Mouse (Mus musculus) neural tube, embryonic 10.5 days (tissue): ENCODE results near the gene Bmp6.

Experiments used
- DNase-seq: peaks from one replicate; pipeline ENCODE4 v3.0.0-alpha.2; 2017; ENCODE audit warnings: low spot score; ENCODE audit errors: extremely low spot score

Bmp6 gene

GRCm38 (mm10) chr13:38344713-38345430 is at the start of gene Bmp6:
Bmp6 (plus strand) TSS chr13:38345107.
- DNase-seq: peak; percentile 79

- DNase-seq: no peak
Observed at GRCm38 (mm10) chr13:38296166-38296565, 48.7 kb upstream of the Bmp6 start.

- DNase-seq: no peak
Observed at GRCm38 (mm10) chr13:38296601-38297000, 48.3 kb upstream of the Bmp6 start.

- DNase-seq: no peak
Observed at GRCm38 (mm10) chr13:38311125-38311524, 33.8 kb upstream of the Bmp6 start.

- no peak for DNase-seq
Observed at GRCm38 (mm10) chr13:38312357-38313040, 32.4 kb upstream of the Bmp6 start.

DNA sequence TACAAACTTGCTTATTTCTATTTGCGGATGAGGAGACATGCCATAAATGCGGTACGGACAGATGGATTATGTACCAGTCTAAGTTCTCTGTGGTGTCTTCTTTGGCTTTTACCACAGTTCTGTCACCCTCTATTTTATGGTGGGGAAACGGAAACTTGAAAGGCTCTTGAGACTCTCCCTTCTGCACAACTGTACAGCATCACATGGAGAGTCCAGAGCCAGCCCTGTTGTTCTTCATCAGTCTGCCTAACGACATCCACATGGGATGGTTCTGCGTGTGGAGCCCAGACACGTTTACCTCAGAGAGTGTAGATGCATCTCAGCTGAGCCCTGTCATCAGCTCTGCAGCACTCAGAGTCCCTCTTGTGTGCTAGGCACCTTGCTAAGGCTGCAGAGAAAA is 30.3 kb upstream of the Bmp6 start:
- DNase-seq: no peak

GRCm38 (mm10) chr13:38318418-38318817 is 26.5 kb upstream of the Bmp6 start:
- no peak for DNase-seq

- DNase-seq: peak; percentile 18
Observed at GRCm38 (mm10) chr13:38320354-38320753, 24.6 kb upstream of the Bmp6 start.

GRCm38 (mm10) chr13:38324452-38324851 is 20.5 kb upstream of the Bmp6 start:
- DNase-seq: no peak

DNA sequence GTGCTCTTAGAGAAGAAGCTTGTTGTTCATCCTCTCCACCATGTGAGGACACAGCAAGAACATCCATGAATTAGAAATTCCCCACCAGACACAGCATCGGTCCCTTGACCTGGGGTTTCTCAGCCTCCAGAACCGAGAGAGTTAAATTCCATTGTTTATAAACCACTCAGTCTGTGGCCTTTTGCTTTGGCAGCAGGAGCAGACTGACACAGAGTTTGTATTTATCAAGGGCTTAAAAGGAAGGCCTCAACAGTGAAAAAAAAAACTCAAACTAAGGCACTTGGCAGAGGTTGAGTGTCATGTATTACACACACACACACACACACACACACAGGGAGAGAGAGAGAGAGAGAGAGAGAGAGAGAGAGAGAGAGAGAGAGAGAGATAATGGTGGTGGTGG is 17.5 kb upstream of the Bmp6 start:
- no peak for DNase-seq

DNA sequence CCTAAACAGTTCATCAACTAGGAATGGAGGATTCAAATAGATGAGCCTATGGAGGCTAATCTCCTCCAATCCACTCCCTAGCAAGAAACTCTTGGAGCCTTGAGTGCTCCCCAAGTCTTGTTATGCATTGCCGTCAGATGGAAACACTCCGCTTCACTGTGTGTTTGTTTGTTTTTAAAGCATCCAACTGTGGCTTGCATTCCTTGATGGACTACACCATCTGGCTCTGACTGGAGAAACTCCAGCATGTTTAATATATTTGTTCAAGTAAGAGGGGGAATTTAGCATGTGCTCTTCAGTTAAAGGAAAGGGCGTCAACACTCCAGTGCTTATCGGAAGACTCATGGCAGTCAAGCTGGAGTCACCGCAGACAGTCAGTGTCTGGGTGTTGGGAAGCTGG is 11.4 kb upstream of the Bmp6 start:
- DNase-seq: no peak

- DNase-seq: peak; percentile 58
Observed at GRCm38 (mm10) chr13:38342598-38342997, 2.3 kb upstream of the Bmp6 start.

GRCm38 (mm10) chr13:38343202-38343601 is 1.7 kb upstream of the Bmp6 start:
- DNase-seq: no peak

GRCm38 (mm10) chr13:38345431-38345820 is 519 bp downstream of the Bmp6 start:
- DNase-seq: no peak

DNA sequence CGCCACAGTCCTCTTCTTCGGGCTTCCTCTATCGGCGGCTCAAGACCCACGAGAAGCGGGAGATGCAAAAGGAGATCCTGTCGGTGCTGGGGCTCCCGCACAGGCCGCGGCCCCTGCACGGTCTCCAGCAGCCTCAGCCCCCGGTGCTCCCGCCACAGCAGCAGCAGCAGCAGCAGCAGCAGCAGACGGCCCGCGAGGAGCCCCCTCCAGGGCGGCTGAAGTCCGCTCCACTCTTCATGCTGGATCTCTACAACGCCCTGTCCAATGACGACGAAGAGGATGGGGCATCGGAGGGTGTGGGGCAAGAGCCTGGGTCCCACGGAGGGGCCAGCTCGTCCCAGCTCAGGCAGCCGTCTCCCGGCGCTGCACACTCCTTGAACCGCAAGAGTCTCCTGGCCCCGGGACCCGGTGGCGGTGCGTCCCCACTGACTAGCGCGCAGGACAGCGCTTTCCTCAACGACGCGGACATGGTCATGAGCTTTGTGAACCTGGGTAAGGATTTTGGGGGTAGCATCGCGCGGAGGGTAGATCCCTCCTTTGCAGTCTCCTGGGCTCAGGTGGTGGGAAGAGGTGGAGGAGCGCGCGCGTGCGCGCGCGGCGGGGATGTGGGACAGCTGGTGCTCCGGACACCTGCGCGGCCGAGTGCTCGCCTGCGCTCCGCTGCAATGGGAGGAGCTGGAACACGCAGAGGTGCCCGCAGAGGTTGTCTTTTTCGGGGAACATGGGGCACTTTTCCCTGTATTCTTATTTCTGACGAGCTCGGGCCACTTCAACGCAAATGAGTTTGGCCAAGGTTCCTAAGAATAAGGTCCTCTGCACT is 1.4 kb downstream of the Bmp6 start:
- peak; percentile 69 for DNase-seq

DNA sequence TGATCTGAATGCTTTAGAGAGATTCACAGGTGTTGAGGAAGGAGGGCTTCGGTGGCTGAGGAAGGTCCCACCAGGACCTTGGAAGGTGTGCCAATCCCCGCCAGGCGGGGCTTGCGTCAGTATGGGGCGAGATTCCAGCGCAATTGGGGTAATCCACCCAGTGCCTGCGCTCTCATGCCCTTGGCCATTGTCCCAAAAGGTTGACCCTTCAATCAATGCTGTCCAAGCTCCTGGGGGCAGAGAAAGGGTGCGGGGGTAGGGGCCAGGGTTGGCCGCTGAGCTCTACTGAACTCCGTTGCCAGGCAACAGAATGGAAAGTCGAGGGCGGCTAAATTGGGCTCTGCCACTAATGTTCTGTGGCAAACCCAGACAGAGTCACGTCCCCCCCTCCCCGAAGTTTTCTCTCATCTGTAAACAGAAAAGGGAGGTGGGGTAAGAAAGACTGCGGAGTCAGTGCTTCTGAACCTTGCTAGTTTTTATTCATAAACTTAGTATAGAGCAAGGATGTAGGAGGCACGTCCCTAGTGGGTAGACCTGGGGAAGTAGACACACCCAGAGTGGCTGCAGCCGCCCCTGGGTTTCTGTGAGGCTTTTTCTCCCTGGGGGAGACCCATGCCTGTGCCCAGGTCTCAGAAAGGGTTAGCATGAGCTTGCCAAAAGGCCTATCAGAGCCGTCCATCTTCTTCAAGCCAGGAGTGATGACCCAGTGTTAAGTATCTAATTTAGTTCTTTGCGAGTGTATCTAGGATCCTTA is 2.3 kb downstream of the Bmp6 start:
- peak; percentile 52 for DNase-seq

DNA sequence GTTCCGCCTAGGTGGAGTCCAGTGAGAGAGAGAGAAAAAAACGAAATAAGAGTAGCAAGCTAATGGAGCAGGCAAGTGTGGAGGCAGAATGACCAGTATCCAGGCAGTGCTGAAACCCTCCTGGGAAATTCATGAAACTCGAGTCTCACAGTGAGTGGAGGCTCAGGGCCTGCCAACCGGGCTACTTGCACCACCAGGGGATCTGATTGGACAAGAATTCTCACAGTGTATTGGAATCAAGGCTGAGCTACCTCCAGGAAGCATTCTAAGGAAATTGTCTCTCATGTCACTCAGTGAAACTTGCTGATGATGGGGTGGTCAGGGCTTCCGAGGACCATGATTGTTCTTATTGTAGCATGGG is 2.8 kb downstream of the Bmp6 start:
- DNase-seq: no peak

GRCm38 (mm10) chr13:38349046-38349445 is 4.1 kb downstream of the Bmp6 start:
- no peak for DNase-seq

- DNase-seq: no peak
Observed at GRCm38 (mm10) chr13:38349818-38350217, 4.9 kb downstream of the Bmp6 start.

DNA sequence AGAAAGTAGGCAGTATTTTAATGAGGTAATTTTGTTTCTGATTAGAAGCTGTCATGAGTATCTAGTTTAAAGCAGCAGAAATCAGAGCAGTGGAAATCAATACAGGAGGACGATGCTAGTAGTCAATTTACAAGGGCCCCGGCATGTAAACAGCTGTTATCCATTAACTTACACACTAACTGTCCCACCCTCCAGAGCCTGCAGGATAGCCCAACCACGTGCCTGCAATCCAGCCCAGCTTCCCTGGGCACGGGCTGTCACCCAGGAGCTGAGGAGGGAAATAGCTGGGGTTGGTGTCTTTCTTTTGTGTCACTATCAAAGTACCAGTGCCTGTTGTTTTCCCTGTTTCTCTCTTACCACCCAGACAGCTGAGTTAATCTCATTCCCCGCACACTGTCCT is 7.1 kb downstream of the Bmp6 start:
- no peak for DNase-seq

DNA sequence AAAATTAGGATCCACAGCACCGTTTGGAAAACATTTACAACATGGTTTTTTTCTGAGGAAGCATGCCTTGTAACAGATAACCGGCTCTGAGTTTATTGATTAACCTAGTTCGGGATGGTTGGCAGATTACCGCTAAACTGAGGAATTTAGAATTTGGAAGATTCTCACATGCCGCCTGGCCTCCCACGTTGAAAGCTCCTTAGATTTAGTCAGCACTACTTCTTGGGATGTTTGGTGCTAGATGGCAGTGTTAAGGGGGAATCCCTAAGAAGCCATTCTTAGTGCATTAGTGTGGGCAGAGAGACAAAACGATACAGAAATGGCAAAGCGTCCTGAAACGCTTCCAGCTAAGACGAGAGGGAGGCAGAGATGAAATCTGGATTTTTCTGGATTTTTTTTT is 8.1 kb downstream of the Bmp6 start:
- no peak for DNase-seq
